Mouse (Mus musculus) ES-Bruce4 (cell line): ENCODE measurements around the gene Prr5.

Experiments used
- CTCF ChIP-seq: IDR thresholded peaks from one replicate; pipeline ENCODE4 v1.8.1; 2011; ENCODE audit warnings: low read depth, low read length
- EP300 ChIP-seq: IDR thresholded peaks from 2 replicates; pipeline ENCODE4 v1.6.1; 2011; ENCODE audit warnings: low read depth, low read length; ENCODE audit not compliant: insufficient read depth

DNA sequence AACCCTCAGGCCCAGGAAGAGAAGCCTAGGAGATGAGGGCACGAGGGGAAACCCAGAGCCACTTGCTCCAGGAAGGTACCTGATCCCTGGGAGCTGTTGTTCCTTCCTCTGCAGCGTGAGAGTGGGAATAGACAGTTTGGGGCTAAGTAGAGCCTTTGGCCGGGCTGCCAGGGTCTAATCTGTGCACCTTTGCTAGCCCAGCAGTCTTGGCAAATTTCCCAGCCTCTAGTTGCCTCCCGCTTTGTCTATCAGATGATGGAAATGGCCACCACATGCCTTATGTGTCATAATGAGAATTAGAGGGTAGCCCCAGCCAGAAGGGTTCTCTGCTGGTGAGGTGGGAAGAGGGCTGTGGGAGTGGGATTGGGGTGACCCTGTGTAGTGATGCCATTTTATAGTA, 3.4 kb upstream of the Prr5 start:
- TF ChIP-seq EP300 (no peak), CTCF (no peak)
